7 mouse cellular contexts compared by ENCODE assay signal in genomic region chr2:177075015-177075414, GRCm38 (mm10). TPM values are rescaled to one million over a fixed set of nuclear protein-coding genes. Genes with fewer than 3 reads are reported as not detected.
"Had no signal": no experiment of that assay in that cellular context is flagged by ENCODE, and none has a peak within 500 bp of the region (broad histone marks: within the 10 kb centered on the region; RNA-seq: fewer than 3 reads in every experiment).

No protein-coding gene starts in this region.

RNA-seq across cellular contexts. Expression of gene Gm14401, which starts 0.9 kb away (rescaled TPM):
- polyA plus RNA-seq: kidney, embryonic 16.5 days; liver, embryonic 12.5 days; liver, embryonic 15.5 days; lung, embryonic 15.5 days; midbrain, embryonic 12.5 days; midbrain, embryonic 15.5 days; neural tube, embryonic 12.5 days had no signal
